Mouse (Mus musculus): Measurements from ENCODE around the gene Gpd2.

DNA sequence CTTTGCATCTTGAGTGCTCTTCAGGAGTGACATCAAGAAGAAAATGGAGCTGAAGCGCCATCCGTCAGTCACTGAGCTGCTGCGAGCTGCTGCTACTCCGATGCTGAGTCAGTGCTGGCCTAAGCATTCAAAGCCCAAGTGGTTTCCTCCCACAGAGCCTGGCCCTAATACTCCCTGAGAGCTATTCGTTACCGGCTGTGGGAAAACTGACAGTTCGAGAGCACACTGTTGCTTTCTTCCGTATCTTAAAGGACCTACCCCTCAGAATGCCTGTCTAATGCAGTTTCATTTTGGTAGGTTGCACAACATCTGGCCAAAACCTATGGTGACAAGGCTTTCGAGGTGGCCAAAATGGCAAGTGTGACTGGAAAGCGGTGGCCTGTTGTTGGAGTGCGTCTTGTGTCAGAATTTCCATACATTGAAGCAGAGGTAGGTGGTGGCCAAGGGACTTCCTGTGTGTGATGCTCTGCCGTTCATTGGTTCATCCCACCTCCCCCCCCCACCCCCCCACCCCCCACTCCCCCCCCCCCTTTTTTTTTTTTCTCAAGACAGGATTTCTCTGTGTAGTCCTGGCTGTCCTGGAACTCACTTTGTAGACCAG, 118.9 kb downstream of the Gpd2 start:
- TF ChIP-seq POLR2A (IDR thresholded peaks at IDR 0.05; ENCODE audit: low read depth, low read length): no peak
- no peak for TF ChIP-seq CTCF (IDR thresholded peaks at IDR 0.05; ENCODE audit: extremely low read depth, insufficient read depth, insufficient read length, insufficient replicate concordance)
